Mouse (Mus musculus): ENCODE measurements around the gene Ccr10. TPM values are rescaled to one million over a fixed set of nuclear protein-coding genes. Genes with fewer than 3 reads are reported as not detected.

Ccr10 gene
- total and polyA plus RNA-seq, 3 experiments, result not detected

DNA sequence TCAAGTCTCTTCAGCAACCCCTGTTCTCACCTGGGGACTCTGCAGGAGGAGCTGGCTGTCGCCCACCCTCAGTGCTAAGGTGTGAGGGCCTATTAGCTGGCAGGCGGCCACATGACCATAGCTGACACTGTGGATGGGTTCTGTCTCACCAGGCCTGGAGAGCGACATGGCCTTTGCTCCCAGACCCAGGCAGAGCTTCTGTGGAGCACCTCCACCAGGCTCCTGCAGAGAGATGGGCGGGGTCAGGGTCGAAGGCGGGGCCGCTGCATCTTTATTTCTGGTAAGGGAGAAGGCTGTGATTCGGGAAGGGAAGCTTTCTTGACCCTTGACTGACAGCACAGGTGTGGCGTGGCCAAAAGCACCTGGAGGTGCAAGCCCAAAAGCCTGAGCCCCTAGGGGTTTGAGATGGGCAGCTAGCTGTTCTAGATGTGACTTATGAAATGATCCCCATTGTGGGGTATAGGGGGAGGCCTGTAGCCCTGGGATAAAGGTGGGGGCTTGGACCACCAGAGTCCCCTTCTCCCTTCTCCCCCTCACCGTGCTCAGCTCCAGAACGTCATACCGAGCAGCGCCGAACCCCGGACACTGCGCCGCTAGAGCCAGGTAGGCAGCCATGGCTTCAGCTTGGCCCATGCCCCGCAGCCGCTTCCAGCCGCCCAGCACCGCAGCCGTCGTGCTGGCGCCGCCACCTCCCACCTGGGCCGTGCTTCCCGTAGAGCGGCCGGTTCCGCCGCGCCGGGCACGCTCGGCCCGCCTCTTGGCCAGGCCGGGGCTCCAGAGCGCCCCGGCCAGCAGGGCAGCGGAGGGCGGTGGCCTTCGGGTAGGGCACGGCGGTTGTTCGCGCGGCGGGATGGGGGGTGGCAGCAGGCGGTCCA, 11.5 kb downstream of the Ccr10 start:
- Histone ChIP-seq H3K9me3 (replicated peaks; ENCODE audit: insufficient read depth, low read length) (no peaks in the 10 kb centered on the region), H3K4me3 (ENCODE audit: control insufficient read depth in 1 of 2, insufficient read depth in 1 of 2, low read depth in 2 of 2, low read length in 2 of 2) (no peak overlapping the region), H3K79me2 (ENCODE audit: control insufficient read depth, insufficient read depth, low read length, poor library complexity) (no peaks in the 10 kb centered on the region), H3K9ac (ENCODE audit: control insufficient read depth, low read depth, low read length, poor library complexity, severe bottlenecking) (no peak overlapping the region), H3K27me3 (ENCODE audit: control insufficient read depth in 1 of 2, insufficient read depth in 2 of 2, low read length in 2 of 2) (0 out of 4 replicates have a peak, but pooled peaks cover 0 to 1% of the 10 kb centered on the region in 2 experiments), H3K4me1 (ENCODE audit: control insufficient read depth in 1 of 2, insufficient read depth in 2 of 2, low read length in 2 of 2) (no peaks in the 10 kb centered on the region; a peak in 1 of 4 replicates), H3K36me3 (ENCODE audit: control insufficient read depth in 1 of 2, insufficient read depth in 2 of 2, low read length in 2 of 2) (no peaks in the 10 kb centered on the region), H3K27ac (ENCODE audit: control insufficient read depth, low read depth, low read length) (no peak overlapping the region)
- TF ChIP-seq HCFC1 (IDR thresholded peaks at IDR 0.05; ENCODE audit: low read depth, low read length) (no peak), TBP (IDR thresholded peaks at IDR 0.05; ENCODE audit: low read depth, low read length) (no peak), TCF12 (IDR thresholded peaks at IDR 0.05; ENCODE audit: low read depth, low read length) (no peak), ETS1 (IDR thresholded peaks at IDR 0.05; ENCODE audit: low read depth, low read length) (no peak)
- no peak for DNase-seq (ENCODE audit: low read depth, low spot score)

DNA sequence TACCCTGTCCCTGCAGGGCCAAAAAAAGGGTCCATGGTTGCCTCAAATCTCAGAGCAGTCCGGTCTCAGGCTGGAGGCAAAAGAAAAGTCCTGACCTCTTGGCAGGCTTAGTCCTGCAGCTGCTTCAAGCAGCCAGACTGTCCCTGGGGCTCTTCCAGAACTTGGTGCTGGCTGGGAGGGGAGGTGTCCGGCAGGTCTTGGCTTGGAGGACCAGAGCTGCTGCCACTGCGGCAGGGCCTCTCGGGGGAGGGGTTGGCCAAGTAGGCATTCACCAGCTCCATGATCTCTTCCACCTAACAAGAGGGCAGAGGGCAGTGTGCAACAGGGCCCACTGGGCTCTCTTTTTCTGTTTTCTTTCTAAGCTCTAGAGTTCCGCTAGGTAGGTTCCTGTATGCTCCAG, 12.5 kb downstream of the Ccr10 start:
- H3K4me1 ChIP-seq (ENCODE audit: control insufficient read depth in 1 of 2, insufficient read depth in 2 of 2, low read length in 2 of 2), result no peaks in the 10 kb centered on the region
- H3K79me2 ChIP-seq (ENCODE audit: control insufficient read depth, insufficient read depth, low read length, poor library complexity), result no peaks in the 10 kb centered on the region
- no peak for DNase-seq (ENCODE audit: low read depth, low spot score)
- H3K9ac ChIP-seq (ENCODE audit: control insufficient read depth, low read depth, low read length, poor library complexity, severe bottlenecking), result no peak overlapping the region
- TF ChIP-seq CHD1 (IDR thresholded peaks at IDR 0.05; ENCODE audit: low read depth, low read length), result no peak
- no peak for TF ChIP-seq HCFC1 (IDR thresholded peaks at IDR 0.05; ENCODE audit: low read depth, low read length)
- no peaks in the 10 kb centered on the region for H3K36me3 ChIP-seq (ENCODE audit: control insufficient read depth in 1 of 2, insufficient read depth in 2 of 2, low read length in 2 of 2)
- H3K9me3 ChIP-seq (replicated peaks; ENCODE audit: insufficient read depth, low read length), result no peaks in the 10 kb centered on the region
- H3K27ac ChIP-seq (ENCODE audit: control insufficient read depth, low read depth, low read length), result no peak overlapping the region
- no peak overlapping the region for H3K4me3 ChIP-seq (ENCODE audit: control insufficient read depth in 1 of 2, insufficient read depth in 1 of 2, low read depth in 2 of 2, low read length in 2 of 2)
- H3K27me3 ChIP-seq (ENCODE audit: control insufficient read depth in 1 of 2, insufficient read depth in 2 of 2, low read length in 2 of 2), result peaks cover 1% of the 10 kb centered on the region in 2 experiments; a peak in 1 of 4 replicates

DNA sequence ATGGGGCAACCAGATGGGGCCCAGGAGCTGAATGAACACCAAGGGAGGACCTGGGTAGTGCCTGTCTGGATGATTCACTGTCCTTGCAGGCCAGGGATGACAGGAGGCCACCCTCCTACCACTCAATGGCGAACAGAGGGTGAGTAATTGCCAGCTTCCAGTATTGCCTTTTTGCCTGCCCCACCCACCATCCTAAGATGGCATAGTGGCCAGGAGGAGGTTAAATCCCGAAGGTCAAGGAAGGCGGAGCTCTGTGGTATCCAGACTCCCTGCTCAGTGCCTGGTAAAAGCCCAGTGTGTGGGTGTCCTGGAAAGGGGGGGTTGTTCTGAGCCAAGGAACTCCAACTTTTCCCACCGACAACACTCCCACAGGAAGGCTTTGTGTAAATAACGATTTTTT, 12.9 kb downstream of the Ccr10 start:
- Histone ChIP-seq H3K27me3 (ENCODE audit: control insufficient read depth in 1 of 2, insufficient read depth in 2 of 2, low read length in 2 of 2) (peaks cover 1 to 3% of the 10 kb centered on the region in 2 experiments; a peak in 1 of 4 replicates), H3K9me3 (replicated peaks; ENCODE audit: insufficient read depth, low read length) (no peaks in the 10 kb centered on the region), H3K4me1 (ENCODE audit: control insufficient read depth in 1 of 2, insufficient read depth in 2 of 2, low read length in 2 of 2) (no peaks in the 10 kb centered on the region), H3K36me3 (ENCODE audit: control insufficient read depth in 1 of 2, insufficient read depth in 2 of 2, low read length in 2 of 2) (no peaks in the 10 kb centered on the region), H3K9ac (ENCODE audit: control insufficient read depth, low read depth, low read length, poor library complexity, severe bottlenecking) (no peak overlapping the region), H3K4me3 (ENCODE audit: control insufficient read depth in 1 of 2, insufficient read depth in 1 of 2, low read depth in 2 of 2, low read length in 2 of 2) (no peak overlapping the region), H3K79me2 (ENCODE audit: control insufficient read depth, insufficient read depth, low read length, poor library complexity) (no peaks in the 10 kb centered on the region), H3K27ac (ENCODE audit: control insufficient read depth, low read depth, low read length) (no peak overlapping the region)
- no peak for DNase-seq (ENCODE audit: low read depth, low spot score)
- TF ChIP-seq KAT2A (conservative IDR thresholded peaks at IDR 0.05; ENCODE audit: low read depth, low read length) (no peak), ZNF384 (IDR thresholded peaks at IDR 0.05; ENCODE audit: low read depth, low read length) (no peak), POLR2A (IDR thresholded peaks at IDR 0.05; ENCODE audit: control insufficient read depth in 1 of 2, insufficient read depth in 1 of 2, low read depth in 1 of 2, low read length in 2 of 2, poor library complexity in 1 of 2) (no peak), POLR2AphosphoS5 (IDR thresholded peaks at IDR 0.05; ENCODE audit: borderline replicate concordance, low read depth, low read length) (no peak), SMC3 (IDR thresholded peaks at IDR 0.05; ENCODE audit: low read depth, low read length) (no peak), JUND (IDR thresholded peaks at IDR 0.05; ENCODE audit: low read depth, low read length) (no peak), TAL1 (IDR thresholded peaks at IDR 0.05; ENCODE audit: low read length) (no peak), CTCF (IDR thresholded peaks at IDR 0.05 in 2 of 3, conservative IDR thresholded peaks at IDR 0.05 in 1 of 3; ENCODE audit: control insufficient read depth in 1 of 3, insufficient read depth in 1 of 3, low read depth in 2 of 3, low read length in 3 of 3, poor library complexity in 1 of 3, severe bottlenecking in 1 of 3) (no peak), ZMIZ1 (IDR thresholded peaks at IDR 0.05; ENCODE audit: low read depth, low read length) (no peak), ZC3H11A (IDR thresholded peaks at IDR 0.05; ENCODE audit: low read depth, low read length) (no peak), MYC (IDR thresholded peaks at IDR 0.05; ENCODE audit: low read depth, low read length) (no peak), TBP (IDR thresholded peaks at IDR 0.05; ENCODE audit: low read depth, low read length) (no peak), NRF1 (IDR thresholded peaks at IDR 0.05; ENCODE audit: insufficient read depth, low read depth, low read length, poor library complexity, severe bottlenecking) (no peak), RAD21 (IDR thresholded peaks at IDR 0.05; ENCODE audit: low read depth, low read length) (no peak), CHD1 (IDR thresholded peaks at IDR 0.05; ENCODE audit: low read depth, low read length) (no peak)

Measured in MEL (cell line).